Mouse (Mus musculus) myocyte (in vitro differentiated cells): ENCODE results near the gene Fam49a. TPM values are rescaled to one million over a fixed set of nuclear protein-coding genes. Genes with fewer than 3 reads are reported as not detected.

ENCODE experiments used
- H3K27me3 ChIP-seq: one replicate; pipeline ENCODE4 v1.6.1; 2011; ENCODE audit not compliant: control insufficient read depth, insufficient read depth, insufficient read length
- H3K36me3 ChIP-seq: one replicate; pipeline ENCODE4 v1.6.1; 2011; ENCODE audit not compliant: control insufficient read depth, insufficient read depth
- H3K4me2 ChIP-seq: one replicate; pipeline ENCODE4 v1.6.1; 2011; ENCODE audit warnings: low read depth, control low read depth
- H3K4me3 ChIP-seq: one replicate; pipeline ENCODE4 v1.5.1; 2011; ENCODE audit warnings: mild to moderate bottlenecking, control low read depth, moderate library complexity
- H3K79me2 ChIP-seq: one replicate; pipeline ENCODE4 v1.6.1; 2011; ENCODE audit not compliant: control insufficient read depth, insufficient read depth
- H3ac ChIP-seq: one replicate; pipeline ENCODE4 v1.6.1; 2011; ENCODE audit not compliant: control insufficient read depth, insufficient read length
- CEBPB ChIP-seq: IDR thresholded peaks from 2 replicates; pipeline ENCODE4 v1.6.1; 2011; ENCODE audit warnings: mild to moderate bottlenecking, moderate library complexity; ENCODE audit not compliant: poor library complexity, insufficient read depth, severe bottlenecking
- E2F4 ChIP-seq: IDR thresholded peaks from one replicate; pipeline ENCODE4 v1.6.1; 2011; ENCODE audit warnings: mild to moderate bottlenecking, control low read depth, moderate library complexity; ENCODE audit not compliant: insufficient read depth
- MAX ChIP-seq: IDR thresholded peaks from one replicate; pipeline ENCODE4 v1.6.1; 2011; ENCODE audit warnings: low read depth, mild to moderate bottlenecking, control low read depth
- MYOD1 ChIP-seq, 3 experiments: IDR thresholded peaks; one replicate each; pipeline ENCODE4 v1.6.1; 2011; ENCODE audit warnings: control low read depth in 2 of 3, low read depth in 2 of 3, mild to moderate bottlenecking in 2 of 3, moderate library complexity in 1 of 3; ENCODE audit not compliant: insufficient read length in 2 of 3, control insufficient read depth in 1 of 3
- MYOG ChIP-seq, 3 experiments: IDR thresholded peaks; one replicate each; pipeline ENCODE4 v1.6.1; 2011; ENCODE audit warnings: control low read depth in 2 of 3, low read depth in 2 of 3, mild to moderate bottlenecking in 2 of 3; ENCODE audit not compliant: insufficient read length in 2 of 3, control insufficient read depth in 1 of 3, insufficient read depth in 1 of 3
- POLR2A ChIP-seq: IDR thresholded peaks from one replicate; pipeline ENCODE4 v1.6.1; 2011; ENCODE audit warnings: low read depth, mild to moderate bottlenecking, control low read depth, moderate library complexity; ENCODE audit not compliant: insufficient read length
- POLR2AphosphoS2 ChIP-seq: IDR thresholded peaks from one replicate; pipeline ENCODE4 v1.6.1; 2011; ENCODE audit warnings: low read depth, control low read depth; ENCODE audit not compliant: insufficient read length
- REST ChIP-seq: IDR thresholded peaks from one replicate; pipeline ENCODE4 v1.6.1; 2011; ENCODE audit warnings: mild to moderate bottlenecking, control low read depth, moderate library complexity; ENCODE audit not compliant: insufficient read depth, insufficient read length
- SRF ChIP-seq: IDR thresholded peaks from one replicate; pipeline ENCODE4 v1.6.1; 2011; ENCODE audit warnings: low read depth; ENCODE audit not compliant: control insufficient read depth, insufficient read length
- TCF12 ChIP-seq: IDR thresholded peaks from one replicate; pipeline ENCODE4 v1.6.1; 2011; ENCODE audit warnings: mild to moderate bottlenecking, control low read depth; ENCODE audit not compliant: poor library complexity, insufficient read depth, severe bottlenecking
- TCF3 ChIP-seq: IDR thresholded peaks from one replicate; pipeline ENCODE4 v1.6.1; 2011; ENCODE audit warnings: low read depth, control low read depth; ENCODE audit not compliant: insufficient read length
- USF1 ChIP-seq: IDR thresholded peaks from one replicate; pipeline ENCODE4 v1.6.1; 2011; ENCODE audit warnings: low read depth, mild to moderate bottlenecking, control low read depth, moderate library complexity
- polyA plus RNA-seq: library from polyadenylated mRNA; unstranded; fragments of >200 nt; fragmentation: generic; extraction: Trizol; gene quantifications from one replicate; pipeline ENCODE4 v1.2.1, GENCODE M21; 2012; ENCODE audit warnings: missing spikeins

Gene Fam49a
- polyA plus RNA-seq: not detected

DNA sequence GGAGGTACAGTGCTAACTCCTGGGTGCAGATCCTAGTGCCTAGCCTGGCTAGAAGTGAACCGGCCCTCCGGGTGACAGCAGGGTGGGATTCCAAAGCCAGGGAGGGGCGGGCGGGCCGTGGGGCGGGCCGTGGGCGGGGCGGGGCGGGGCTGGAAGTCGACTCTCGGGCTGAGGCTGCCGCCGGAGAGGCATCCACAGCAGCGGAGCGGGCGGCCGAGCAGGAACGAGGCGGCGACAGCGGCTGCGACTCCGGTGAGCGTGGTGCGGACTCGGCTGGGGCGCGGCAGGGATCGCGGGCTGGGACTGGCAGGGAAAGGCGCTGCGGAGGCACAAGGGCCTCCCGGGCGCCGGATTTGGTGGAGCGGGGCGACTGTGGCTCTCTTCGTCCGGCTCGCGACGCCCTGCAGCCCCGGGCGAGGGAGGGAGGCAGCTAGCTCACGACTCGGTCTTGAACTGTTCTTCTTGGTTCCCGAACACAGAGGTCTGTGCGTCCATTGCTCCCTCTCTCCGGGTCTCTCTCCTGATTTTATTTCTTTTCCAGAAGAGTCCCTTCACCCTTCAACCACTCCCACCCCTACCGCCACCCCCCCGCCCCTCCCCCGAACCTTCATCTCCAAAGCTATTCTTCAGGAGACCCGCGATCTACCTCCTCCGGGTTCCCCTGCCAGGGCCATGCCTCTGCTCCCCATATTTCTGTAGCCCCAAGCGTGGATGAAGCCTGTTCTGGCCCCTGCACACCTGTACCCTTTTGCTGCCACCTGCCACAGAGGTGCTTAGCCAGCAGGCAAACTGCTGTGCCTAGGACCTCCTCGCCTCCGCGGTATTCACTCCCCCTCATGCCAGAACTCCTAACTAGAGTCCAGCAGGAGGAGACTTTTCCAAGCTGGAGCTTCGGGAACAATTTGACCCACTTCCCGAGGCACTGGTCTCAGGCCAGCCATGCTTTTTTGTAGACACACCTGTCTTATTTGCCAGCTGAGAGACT lies at the start of gene Fam49a:
Gene Fam49a, plus strand, starts transcription at position 153 of the 985 bp plus-strand sequence.
- Histone ChIP-seq H3K36me3 (no peaks in the 10 kb centered on the region), H3K4me3 (no peak within 1 kb of the TSS), H3K27me3 (no peaks in the 10 kb centered on the region), H3K79me2 (no peaks in the 10 kb centered on the region), H3K4me2 (no peak within 1 kb of the TSS), H3ac (no peak within 1 kb of the TSS)
- TF ChIP-seq REST (no peak), TCF3 (no peak), POLR2AphosphoS2 (no peak), SRF (no peak), POLR2A (no peak), E2F4 (no peak), CEBPB (no peak), TCF12 (no peak), MYOG (IDR thresholded peaks at IDR 0.05; ENCODE audit: control insufficient read depth in 1 of 3, insufficient read depth in 1 of 3, insufficient read length in 2 of 3, low read depth in 2 of 3) (no peak), MYOD1 (IDR thresholded peaks at IDR 0.05; ENCODE audit: control insufficient read depth in 1 of 3, insufficient read length in 2 of 3, low read depth in 2 of 3) (no peak), USF1 (no peak), MAX (no peak)

DNA sequence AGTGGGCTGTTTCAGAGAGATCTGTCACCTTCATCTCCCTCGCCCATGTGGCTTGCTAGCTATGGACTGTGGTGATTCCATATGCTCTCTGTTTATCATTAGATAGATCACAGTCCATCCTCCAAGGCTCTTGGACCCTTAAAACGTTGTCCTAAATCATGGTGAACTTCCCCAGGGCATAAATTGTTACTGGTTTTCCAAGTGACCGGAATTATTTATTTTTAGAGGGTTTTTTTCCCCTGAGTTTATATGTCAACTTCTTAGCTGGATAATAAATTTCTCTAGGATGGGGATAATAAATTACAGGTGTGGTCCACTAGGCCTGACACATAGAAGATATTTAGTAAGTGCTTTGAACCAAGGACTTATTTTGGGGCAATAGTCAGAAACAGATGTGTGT lies 48.4 kb upstream of the Fam49a start:
- Histone ChIP-seq H3K4me2 (no peak overlapping the region), H3ac (no peak overlapping the region), H3K4me3 (no peak overlapping the region), H3K27me3 (no peaks in the 10 kb centered on the region), H3K79me2 (no peaks in the 10 kb centered on the region), H3K36me3 (no peaks in the 10 kb centered on the region)
- TF ChIP-seq MYOG (IDR thresholded peaks at IDR 0.05; ENCODE audit: control insufficient read depth in 1 of 3, insufficient read depth in 1 of 3, insufficient read length in 2 of 3, low read depth in 2 of 3) (no peak), E2F4 (no peak), CEBPB (no peak), TCF12 (no peak), TCF3 (no peak)

DNA sequence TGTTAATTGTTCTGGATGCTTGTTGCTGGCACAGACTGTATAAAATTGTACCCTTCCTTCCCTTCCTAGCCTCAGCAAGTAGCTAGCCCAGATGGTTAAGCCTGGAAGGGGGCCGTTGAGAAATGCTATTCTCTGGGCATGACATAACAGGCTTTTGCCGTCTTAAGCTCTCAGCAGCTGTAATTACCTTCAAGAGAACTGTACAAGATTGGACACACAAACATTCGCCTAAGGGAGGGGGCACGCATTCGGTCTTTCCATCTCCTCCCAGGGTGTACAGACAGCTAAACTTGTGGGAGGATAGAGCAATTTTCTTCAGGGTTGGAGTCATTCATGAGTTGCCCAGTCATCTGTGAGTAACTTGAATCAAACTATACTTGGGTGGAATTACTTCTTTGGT lies 43.0 kb upstream of the Fam49a start:
- Histone ChIP-seq H3K36me3 (no peaks in the 10 kb centered on the region), H3K27me3 (no peaks in the 10 kb centered on the region), H3K79me2 (no peaks in the 10 kb centered on the region), H3K4me2 (no peak overlapping the region), H3K4me3 (no peak overlapping the region), H3ac (no peak overlapping the region)
- no peak for TF ChIP-seq MYOG (IDR thresholded peaks at IDR 0.05; ENCODE audit: control insufficient read depth in 1 of 3, insufficient read depth in 1 of 3, insufficient read length in 2 of 3, low read depth in 2 of 3)
- TF ChIP-seq MAX: no peak
- TF ChIP-seq USF1: no peak
- TF ChIP-seq TCF12: no peak
- no peak for TF ChIP-seq SRF
- TF ChIP-seq E2F4: no peak
- no peak for TF ChIP-seq TCF3
- TF ChIP-seq CEBPB: no peak
- no peak for TF ChIP-seq REST
- no peak for TF ChIP-seq POLR2A
- TF ChIP-seq MYOD1 (IDR thresholded peaks at IDR 0.05; ENCODE audit: control insufficient read depth in 1 of 3, insufficient read length in 2 of 3, low read depth in 2 of 3): no peak
- TF ChIP-seq POLR2AphosphoS2: no peak

DNA sequence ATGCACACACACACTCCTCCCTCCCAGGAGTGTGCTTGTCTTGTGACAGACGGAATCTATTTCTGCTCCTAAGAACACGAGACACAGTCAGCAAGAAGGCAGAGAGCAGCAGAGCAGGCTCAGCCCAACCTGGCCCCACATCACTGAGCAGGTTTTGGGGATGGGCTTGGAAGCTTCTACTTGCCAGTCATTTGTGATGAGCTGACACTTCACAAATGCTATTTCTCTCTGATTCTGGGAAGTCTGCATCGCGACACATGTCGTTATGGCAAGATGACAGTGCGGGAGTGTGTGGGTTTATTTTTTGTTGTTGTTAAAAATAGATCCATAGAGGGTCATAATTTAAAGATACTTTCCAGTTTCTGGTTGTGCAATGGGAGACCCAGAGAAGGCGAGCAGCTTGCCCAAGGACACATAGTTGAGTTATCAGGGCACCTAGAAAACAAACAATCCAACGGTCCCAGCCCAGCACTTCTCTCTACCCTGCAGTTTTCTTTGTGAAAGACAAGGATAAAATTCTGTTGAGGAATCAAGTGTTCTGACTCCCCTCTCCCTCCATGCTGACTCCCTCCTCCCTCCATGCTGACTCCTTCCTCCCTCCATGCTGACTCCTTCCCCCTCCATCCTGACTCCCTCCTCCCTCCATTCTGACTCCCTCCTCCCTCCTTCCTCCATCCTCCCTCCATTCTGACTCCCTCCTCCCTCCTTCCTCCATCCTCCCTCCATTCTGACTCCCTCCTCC lies 41.0 kb upstream of the Fam49a start:
- Histone ChIP-seq H3K36me3 (no peaks in the 10 kb centered on the region), H3K79me2 (no peaks in the 10 kb centered on the region), H3K4me3 (no peak overlapping the region), H3K27me3 (no peaks in the 10 kb centered on the region), H3K4me2 (no peak overlapping the region), H3ac (no peak overlapping the region)
- TF ChIP-seq E2F4 (no peak), CEBPB (no peak), REST (no peak), MAX (no peak), TCF3 (no peak), POLR2AphosphoS2 (no peak), POLR2A (no peak), TCF12 (no peak), SRF (no peak), MYOD1 (IDR thresholded peaks at IDR 0.05; ENCODE audit: control insufficient read depth in 1 of 3, insufficient read length in 2 of 3, low read depth in 2 of 3) (no peak), MYOG (IDR thresholded peaks at IDR 0.05; ENCODE audit: control insufficient read depth in 1 of 3, insufficient read depth in 1 of 3, insufficient read length in 2 of 3, low read depth in 2 of 3) (no peak)
